Mouse (Mus musculus) kidney, postnatal 14 days (tissue): ENCODE measurements around the gene Tmco4.

Experiments used
- DNase-seq: peaks from one replicate; pipeline ENCODE4 v3.0.0; 2022; ENCODE audit warnings: mixed read lengths

Gene Tmco4

DNA sequence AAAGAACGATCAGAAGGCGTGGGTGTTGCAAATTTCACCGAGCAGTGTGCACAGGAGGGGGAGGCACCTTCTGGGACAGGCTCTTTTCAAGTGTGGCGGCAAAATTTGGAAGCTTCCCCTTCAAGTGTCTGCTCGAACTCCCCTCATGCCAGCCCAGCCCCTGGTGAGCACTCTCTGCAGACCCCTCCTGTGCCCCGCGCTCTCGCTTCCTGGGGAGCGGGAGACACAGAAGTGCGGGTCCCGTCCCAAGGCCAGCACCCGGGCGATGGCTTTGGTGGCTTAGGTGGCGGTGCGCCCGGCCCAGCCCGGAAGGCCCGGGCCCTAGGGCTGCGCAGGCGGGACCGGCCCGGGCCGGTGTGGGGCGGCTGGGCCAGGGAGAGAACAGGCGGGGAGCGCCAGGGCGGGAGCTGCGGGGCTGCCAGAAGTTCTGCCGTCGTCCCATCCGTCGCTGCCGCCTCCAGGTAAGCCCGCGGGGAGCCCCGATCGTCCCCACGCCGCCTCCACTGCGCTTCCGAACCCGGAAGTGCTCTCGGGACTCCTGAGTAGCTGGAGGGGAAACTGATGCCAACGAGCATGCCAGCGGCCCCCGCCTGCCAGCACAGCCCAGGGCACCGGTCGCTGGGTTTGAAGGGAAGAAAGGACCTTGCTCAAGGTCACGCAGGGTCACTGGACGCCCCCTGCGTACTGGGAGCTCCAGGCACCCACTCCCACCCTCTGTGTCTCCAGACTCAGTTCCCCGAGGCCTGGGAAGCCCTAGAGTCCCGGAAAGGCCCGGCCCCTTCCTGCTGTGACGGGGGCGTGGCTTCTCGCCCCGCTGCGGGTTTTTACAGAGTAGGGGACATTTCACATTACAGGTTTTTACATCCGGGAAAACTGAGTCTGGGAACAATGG lies at the start of gene Tmco4:
Gene Tmco4, plus strand, starts transcription at position 62 of the 892 bp plus-strand sequence.
- DNase-seq: peak; percentile 88

DNA sequence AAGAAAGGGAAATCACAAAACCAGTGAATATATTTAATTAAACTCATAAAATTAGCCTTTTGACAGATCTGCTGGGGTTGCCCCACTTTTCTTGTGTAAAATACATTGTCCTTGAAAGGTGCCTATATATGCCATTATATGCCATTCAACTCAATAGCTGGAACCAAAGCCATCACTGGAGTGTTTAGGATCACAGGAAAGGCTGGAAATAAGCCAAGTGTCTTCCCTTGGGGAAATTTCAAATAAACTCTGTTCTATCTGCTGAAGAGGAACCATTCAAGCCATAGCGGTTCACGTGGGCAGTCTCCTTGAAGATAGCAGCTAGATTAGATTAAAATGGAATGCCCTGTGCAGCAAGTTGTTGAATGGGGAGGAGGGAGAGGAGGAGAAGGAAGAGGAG lies 47.1 kb upstream of the Tmco4 start:
- DNase-seq: no peak

DNA sequence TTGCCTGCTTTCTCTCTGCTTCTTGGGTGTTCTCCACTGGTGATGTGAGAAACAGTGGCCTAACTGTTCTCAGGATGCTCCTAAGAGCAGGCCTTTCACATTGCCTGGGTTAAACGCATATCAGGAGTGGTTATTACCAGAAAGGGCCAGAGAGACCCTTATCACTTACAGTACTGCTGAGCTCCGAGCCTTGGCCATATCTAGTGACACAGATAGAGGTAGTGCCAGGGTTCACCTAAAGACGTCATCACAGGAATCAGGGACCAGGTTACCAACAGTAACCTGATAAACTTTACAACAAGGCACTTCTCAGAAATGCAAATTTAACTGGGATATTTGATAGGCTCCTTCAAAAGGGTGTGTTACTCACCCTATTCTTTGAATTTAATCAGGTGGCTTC lies 38.8 kb upstream of the Tmco4 start:
- DNase-seq: no peak

DNA sequence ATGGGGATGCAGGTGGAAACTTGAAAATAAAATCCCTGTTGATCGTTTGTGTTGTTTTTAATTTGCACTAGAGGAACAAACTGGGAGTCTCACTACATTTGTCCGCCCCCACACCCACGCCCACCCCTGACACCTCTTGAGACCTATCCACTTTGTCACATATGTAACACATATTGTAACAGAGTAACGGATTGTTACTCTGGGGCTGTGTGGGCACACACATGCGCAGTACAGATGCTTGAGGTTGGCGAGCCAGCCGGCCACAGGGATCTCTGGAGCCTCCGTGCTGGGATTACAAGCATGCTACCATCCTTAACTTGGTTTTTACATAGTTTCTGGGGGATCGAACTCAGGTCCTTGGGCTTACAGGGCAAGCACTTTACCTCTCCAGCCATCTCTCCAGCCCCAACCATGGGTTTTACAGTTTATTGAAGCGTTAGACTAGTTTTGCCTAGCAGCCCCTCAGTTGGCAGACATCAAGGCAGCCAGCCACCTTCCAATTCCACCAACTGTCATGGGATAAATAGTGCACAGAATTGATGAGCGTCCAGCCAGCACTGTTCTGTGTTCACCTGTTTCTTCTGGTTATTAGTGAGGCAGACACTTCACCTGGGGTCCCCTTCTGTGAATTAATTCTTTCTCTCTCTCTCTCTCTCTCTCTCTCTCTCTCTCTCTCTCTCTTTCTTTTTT lies 38.1 kb upstream of the Tmco4 start:
- no peak for DNase-seq

DNA sequence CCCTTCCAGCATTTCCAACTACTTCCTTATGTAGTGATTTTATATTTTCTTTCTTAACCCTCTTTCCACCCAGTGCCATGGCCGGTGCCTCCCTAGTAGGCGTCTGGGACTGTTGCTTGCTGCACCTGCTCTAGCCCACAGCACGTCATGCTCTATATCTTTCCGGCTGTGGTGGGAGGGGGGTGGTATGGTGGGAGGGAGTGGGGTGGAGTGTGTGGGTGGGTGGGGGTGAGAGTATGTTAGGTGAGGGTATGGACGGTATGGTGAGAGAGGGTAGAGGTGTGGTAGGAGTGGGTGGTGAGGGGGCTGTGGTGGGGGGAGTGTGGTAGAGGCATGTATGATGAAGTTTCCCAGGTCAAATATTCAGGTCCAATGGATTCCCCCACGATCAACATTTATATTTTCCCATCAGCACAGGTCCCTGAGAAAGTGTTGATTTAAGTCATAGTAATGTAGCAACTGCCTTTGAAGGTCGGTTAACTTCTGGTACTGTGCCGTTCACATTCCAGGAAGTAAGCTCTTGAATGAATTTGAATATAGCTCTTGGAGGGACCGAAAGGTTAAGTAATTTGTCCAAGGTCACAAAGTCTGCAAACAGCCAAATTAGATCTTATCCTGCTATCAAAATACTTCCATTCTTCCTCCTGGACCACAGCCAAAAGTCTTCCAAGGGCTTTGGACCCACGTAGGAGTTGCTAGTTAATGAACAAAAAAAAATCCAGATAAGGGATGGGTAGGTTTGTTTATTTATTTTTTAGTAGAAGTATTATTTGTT lies 34.0 kb upstream of the Tmco4 start:
- peak; percentile 79 for DNase-seq

DNA sequence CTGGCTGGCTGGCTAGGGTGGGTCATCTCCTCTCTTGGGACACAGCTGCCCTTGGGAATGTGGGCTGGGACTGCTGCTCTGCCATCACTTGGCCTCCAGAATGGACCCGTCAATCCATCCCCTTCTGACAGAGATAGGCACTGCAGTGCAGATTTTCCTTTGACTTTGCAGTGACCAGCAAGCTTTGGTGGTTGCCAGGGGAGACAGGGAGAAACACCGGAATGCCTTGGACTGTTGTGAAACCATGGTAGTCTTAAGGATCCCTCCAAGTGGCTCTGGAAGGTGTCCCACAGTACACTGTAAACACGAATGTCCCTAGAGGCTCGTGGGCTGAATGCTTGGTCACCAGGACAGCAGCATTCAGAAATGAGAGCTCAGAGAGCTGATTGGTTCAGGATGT lies 33.2 kb upstream of the Tmco4 start:
- no peak for DNase-seq

DNA sequence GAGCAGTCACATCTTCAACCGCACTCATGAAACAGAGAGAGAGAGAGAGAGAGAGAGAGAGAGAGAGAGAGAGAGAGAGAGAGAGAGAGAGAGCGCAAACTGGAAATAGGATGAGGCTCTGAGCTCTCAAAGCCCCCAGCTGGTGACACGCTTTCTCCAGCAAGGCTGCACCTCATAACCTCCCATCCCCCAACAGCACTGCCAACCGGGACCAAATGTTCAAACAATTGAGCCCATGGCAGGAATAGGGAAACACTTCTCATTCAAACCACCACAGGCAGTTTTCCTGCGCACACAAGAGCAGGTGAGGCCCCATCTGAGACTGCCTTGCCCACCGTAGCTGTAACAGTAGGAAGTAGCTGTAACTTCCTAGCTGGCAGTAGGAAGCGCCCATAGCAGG lies 31.3 kb upstream of the Tmco4 start:
- peak; percentile 34 for DNase-seq

DNA sequence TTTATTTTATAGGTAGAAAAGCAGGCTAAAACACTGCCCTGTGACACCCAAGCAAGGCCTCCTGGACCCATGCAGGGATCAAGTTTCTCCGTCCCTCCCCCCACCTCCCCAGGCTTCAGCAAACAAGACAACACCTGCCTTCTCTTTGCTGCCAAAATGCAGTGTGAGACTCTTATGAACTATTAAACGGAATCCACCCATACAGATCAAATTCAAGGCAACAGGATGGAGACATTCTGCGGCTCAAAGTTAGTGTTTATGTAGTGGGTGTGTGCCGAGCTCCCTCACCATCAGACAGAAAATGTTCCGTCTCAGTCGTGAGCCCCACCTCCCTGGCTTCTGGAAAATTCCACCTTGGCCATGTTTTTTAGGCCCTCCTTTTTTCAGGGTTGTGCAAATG lies 30.7 kb upstream of the Tmco4 start:
- DNase-seq: no peak

DNA sequence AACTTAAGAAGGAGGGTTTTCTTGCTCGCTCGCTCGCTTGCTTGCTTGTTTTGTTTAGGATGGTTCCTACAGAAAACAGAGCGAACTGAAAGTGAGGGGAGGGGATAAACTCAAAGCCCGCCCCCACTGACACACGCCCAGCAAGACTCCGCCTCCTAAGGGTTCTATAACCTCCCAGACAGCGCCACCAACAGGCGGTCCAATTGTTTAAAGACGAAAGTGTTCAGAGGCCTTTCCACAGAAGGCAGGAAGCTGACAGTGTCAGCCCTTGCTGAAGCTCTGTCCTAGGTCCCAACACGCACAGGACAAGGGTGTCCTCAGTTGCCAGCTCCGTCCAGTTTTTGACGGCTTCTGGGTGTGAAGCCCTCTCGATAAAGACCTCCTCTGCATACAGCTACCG lies 29.0 kb upstream of the Tmco4 start:
- peak; percentile 85 for DNase-seq

DNA sequence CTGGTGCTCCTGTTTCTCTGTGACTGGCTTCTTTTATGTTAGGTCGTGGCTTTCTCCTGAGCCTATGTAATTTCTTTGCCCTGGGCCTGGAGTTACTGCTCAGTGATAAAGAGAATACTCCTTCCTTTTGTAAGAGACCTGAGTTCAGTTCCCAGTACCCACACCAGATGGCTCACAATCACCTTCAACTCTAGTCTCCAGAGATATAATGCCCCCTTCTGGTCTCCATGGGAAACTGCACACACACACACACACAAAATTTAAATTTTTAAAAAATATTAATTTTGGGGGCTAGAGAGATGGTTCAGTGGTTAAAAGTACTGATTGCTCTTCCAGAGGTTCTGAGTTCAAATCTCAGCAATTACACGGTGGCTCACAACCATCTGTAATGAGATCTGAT lies 24.4 kb upstream of the Tmco4 start:
- no peak for DNase-seq

DNA sequence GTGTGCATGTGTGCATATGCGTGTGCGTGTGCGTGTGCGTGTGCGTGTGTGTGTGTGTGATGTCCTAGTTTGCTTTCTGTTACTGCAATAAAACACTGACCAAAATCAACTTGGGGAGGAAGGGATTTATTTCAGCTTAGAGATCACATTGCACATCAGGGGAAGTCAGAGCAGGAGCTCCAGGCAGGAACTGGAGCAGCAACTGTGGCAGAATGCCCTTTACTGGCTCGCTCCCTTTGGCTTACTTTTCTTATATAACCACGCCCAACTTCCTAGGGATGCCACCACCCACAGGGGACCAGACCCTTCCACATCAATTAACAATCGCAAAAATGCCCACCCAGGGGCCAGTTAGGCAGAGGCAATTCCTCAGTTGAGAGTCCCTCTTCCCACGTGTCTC lies 14.1 kb upstream of the Tmco4 start:
- no peak for DNase-seq

DNA sequence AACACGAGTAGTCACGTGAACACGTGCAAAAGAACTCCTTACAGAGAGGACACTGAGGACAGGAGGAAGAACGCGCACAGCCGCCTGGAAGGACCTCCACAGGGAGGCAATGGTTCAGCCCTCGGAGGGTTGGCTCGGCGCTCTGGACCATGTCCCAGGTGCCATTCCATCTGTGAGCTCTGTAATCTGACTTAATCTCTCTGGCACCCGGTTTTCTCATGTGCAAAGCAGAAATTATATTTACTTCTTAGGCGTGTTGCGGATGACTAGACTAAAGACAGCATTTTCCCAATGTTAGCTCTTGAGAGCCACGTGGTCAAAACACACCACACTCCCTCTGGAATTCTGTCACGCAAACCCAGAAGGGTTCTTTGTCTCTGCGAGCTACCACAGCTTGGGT lies 13.6 kb upstream of the Tmco4 start:
- DNase-seq: no peak

DNA sequence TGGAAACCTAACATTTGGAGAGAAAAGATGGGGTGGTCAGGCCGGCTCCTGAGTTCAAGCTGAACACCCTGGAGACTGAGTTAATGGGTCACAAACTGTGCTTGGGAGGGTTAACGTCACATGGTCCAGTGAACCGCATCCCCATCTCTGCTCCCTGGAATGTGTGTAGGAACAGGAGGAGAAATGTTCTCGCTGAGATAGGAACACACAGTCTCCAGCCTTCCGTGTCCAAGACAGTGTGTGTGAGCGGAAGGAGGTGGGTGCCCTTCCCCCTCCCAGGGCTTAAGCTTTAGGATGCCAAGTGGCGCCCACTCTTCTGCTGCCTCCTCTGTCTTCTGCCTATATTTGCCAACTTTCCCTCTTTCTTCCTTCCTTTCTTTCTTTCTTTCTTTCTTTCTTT lies 12.8 kb upstream of the Tmco4 start:
- peak; percentile 68 for DNase-seq

DNA sequence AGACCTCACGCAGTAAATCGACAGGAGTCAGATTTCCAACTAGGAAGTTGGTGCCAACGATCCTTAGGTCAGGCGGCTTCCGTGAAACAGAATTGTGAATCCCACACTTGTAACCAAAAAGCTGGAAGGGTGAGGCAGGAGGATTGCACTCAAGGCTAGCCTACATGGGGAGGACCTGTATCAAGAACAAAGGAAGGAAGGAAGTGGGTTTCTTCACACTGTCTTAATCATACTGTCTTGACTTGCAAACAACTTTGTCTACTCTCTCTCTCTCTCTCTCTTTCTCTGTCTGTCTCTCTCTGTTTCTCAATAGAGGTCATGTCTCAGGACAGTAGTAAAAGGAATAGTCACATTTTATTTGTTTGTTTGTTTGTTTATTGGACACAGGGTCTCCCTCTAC lies 10.0 kb upstream of the Tmco4 start:
- DNase-seq: no peak

DNA sequence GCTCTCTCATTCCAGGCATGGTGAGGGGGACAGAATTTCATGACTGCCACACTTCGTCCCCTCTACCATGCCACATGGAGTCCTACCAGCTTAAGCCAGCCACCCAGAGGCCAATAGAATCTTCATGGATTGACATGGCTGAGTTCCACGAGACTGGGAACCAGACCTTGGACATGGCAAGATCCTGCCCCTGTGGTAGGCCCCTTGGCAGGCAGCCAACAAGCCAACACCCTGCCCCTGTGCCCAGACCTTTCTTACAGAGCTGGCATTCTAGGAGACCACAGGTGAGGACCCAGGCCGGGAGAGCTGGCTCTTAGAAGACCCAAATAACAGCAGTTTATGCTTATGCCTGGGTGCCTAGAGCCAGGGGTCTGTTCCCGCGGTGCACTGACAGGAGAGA lies 6.8 kb upstream of the Tmco4 start:
- DNase-seq: peak; percentile 68

DNA sequence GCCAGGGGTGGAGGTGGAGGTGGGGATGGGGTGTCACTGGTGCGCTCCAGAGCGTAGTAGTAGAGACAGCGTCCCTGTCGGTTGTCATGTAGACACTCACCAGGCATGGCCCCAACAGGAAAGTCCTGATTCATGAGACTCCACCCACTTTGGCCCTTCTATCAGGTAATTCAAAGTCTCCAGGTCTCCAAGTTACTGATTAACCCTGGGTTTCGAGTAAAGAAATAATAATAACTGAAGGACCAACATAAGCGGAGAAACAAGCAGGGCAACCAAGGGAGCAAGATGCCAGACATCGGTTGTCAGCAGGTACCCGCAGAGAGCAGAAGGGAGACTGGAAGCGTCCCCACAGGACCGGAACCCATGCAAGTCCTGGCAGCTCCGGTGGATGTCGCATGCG lies 5.8 kb upstream of the Tmco4 start, which contains the start of gene Rnf186:
Gene Rnf186, plus strand, starts transcription at position 247 of the 400 bp plus-strand sequence.
- DNase-seq: peak; percentile 82

DNA sequence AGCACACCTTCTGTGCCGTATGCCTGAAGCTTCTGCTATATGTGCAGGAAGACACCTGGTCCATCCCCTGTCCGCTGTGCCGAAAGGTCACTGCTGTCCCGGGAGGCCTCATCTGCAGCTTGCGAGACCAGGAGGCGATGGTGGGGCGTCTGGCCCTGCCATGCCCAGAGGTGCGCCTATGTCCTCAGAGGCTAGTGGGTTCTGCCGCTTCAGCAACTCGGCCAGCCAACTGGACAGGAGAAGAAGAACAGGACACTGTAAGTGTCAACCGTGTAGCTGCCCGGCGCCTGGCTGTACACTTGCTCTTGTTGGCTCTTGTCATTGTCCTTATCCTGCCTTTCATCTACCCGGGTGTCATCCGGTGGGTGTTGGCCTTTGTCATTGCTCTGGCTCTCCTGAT lies 5.2 kb upstream of the Tmco4 start:
- peak; percentile 41 for DNase-seq

DNA sequence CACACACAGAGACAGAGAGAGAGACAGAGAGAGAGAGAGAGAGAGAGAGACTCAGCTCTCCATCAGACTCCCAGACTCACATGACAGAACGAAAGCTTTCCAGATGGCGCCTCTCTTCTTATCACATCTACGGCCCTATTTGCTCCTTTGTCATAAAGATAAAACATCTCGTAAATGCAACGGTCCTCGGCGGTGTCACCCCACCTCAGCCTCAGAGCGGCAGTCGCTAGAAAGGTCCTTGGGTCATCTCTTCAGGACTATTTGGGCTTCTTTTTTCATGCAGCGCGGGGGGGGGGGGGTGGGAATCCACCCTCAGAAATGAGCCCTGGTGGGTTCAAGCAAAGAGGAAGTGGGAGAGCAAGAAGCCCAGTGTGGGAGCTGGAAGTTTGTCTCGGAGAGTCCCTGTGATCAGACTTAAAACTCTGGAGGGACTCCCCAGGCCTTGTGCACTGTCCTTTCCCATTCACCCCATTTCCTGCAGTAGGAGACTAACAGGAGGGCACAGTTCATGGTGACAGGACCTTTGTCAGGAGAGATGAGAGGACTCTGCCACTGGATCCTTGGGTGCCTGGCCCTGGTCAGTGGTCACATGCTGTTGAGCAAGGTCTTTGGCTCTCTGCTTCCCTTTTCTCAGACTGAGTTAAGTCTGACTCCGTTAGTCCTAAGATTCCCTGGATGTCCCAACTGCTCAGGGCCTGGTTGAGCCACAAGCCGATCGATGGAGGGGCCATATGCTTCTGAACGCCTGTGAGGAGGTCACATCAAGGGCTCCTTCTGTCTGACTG lies 3.7 kb upstream of the Tmco4 start:
- DNase-seq: peak; percentile 32

DNA sequence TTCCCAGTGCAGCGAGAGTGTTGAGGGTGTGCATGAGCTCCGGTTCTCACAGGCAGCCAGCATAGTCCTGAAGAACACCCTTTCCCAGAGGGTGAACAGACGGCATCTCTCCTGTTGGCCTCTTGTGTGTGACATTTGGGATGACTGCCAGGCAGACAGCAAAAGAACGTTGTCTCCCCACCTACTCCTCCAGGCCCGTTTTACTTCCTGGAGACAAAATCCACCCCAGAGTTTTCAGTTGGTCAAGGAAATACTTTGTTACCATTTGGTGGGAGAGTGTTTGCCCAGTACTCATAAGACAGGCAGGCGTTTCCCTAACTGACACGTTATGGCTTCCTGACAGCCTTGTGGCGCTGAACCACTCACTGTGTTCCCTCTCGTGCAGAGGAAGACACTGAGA lies 3.0 kb upstream of the Tmco4 start:
- DNase-seq: peak; percentile 19

DNA sequence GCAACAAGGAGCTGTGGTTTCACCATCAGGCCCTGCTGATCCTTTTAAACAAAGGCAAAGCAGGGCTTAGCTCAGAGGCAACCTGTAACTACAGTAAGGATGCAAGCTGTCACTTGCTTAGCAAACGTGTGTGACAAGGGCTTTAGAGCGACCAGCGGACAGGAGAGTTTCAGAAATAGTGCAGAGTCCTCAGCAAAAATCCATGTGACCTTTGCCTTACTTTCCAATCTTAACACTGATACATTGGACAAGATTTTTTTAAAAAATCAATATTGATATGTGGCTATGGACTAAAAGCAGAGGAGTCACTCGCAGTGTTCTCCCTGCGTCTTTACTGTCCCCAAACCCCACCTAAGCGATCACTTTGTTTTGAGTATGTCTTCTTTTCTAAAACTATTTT lies 1.3 kb upstream of the Tmco4 start:
- no peak for DNase-seq

DNA sequence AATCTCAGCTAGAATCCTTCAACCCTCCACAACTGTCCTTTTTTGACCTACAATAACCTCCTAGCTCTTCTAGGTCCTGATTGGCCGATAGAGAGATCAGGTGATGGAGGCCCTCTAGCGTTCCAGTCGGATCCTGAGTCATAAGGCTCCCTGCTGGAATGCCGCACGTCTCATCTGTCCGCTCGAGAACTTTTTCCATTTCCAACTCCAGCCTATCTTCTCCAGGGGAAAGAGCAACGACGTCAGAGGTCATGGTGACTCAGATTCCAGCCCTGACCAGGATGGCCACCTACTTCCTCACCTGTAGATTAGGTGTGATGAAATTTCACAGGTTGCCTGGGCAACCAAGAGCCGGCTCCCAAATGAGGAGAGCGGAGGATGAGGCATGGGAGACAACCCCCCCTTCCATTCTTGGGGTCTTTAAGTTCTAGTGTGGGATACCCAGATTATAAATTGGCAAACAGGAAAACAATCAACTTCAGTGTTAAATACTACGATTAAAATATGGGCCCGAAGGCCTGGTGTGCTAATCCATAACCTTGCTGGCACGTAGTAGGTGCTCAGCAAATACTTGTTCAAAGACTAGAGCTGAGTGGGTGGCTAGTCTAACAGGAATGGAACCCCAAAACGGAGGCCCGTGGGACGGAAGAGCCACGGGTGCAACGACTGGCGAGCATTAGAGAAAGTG lies 405 bp upstream of the Tmco4 start:
- peak; percentile 83 for DNase-seq

DNA sequence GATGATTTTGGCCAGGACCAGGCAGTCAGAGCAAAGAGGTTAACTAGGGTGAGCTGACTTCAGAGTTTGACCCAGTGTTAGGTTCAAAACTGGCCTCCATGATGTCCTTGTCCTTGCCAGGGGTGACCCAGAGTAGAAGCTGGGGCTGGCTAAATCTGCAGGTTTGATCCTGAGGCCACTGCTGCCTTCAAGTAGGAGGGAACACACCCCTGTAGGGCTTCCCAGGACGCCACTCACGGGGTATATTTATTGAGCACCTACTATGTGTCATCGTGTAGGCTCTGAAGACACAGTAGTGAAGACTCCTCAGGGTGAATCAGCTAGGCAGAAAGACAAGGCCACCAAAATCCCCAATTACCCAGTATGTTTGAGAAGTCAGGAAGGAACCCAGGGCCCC lies 1.0 kb downstream of the Tmco4 start:
- DNase-seq: no peak
